In the genomic region with DNA sequence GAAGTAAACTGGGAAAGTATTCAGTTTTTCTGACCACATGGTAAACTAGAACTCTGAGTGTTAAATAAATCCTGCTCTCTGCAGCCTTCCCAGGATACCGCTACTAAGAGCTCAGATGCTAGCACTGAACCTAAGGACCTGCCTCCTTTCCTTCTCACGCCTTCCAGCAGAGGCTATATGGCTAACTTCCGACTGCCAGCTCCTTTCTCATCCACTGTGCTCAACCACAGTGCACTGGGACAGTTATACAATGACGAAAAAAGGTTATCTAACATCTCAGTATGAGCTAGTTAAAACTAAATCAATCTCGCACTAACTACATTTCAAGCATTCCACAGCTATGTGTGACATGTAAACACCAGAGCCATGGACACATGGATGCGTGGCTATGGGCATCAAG, we compare ENCODE assay signal across 36 mouse cellular contexts.
"Had no signal": no experiment of that assay in that cellular context is flagged by ENCODE, and none has a peak within 500 bp of the region (broad histone marks: within the 10 kb centered on the region; RNA-seq: fewer than 3 reads in every experiment).

No protein-coding gene starts in this region.

- H3K27ac ChIP-seq: heart, adult 2 months; heart, embryonic 10.5 days; heart, embryonic 13.5 days; heart, embryonic 15.5 days; hindbrain, embryonic 10.5 days; hindbrain, embryonic 12.5 days; hindbrain, embryonic 13.5 days; hindbrain, embryonic 14.5 days; hindbrain, embryonic 15.5 days; hindbrain, postnatal 0 days; intestine, embryonic 15.5 days; kidney, embryonic 15.5 days; kidney, postnatal 0 days; layer of hippocampus, adult 2 months had no signal

- ATAC-seq: hindbrain, embryonic 16.5 days; hindbrain, postnatal 0 days; inflammation-experienced regulatory T-cells, adult 6 months; intestine, embryonic 15.5 days; intestine, embryonic 16.5 days; intestine, postnatal 0 days had no signal

- DNase-seq: heart, adult 18-20 months; heart, adult 2 months; heart, postnatal 10 days; heart, postnatal 14 days; heart, postnatal 36 days; heart, postnatal 4 days; kidney, adult 11 months; kidney, adult 18-20 months; kidney, adult 2 months; kidney, adult 8-10 months; kidney, adult 9 months; kidney, postnatal 10 days; kidney, postnatal 14 days; kidney, postnatal 25 days; kidney, postnatal 36 days; kidney, postnatal 4 days; layer of hippocampus, adult 9-11 months had no signal

- H3K4me3 ChIP-seq: heart, adult 2 months; heart, embryonic 10.5 days; heart, embryonic 12.5 days; heart, embryonic 13.5 days; heart, embryonic 15.5 days; hindbrain, embryonic 10.5 days; hindbrain, embryonic 12.5 days; hindbrain, embryonic 13.5 days; hindbrain, embryonic 15.5 days; intestine, embryonic 15.5 days; kidney, embryonic 15.5 days; layer of hippocampus, adult 2 months had no signal

- H3K9me3 ChIP-seq: heart, embryonic 10.5 days; heart, embryonic 12.5 days; heart, embryonic 13.5 days; heart, embryonic 15.5 days; hindbrain, embryonic 10.5 days; hindbrain, embryonic 12.5 days; hindbrain, embryonic 13.5 days; hindbrain, embryonic 15.5 days; intestine, embryonic 15.5 days; kidney, embryonic 15.5 days had no signal

- H3K36me3 ChIP-seq: heart, embryonic 10.5 days; heart, embryonic 12.5 days; heart, embryonic 13.5 days; heart, embryonic 15.5 days; hindbrain, embryonic 10.5 days; hindbrain, embryonic 12.5 days; hindbrain, embryonic 13.5 days; hindbrain, embryonic 15.5 days; intestine, embryonic 15.5 days; kidney, embryonic 15.5 days had no signal

- H3K27me3 ChIP-seq: heart, embryonic 12.5 days; heart, embryonic 13.5 days; heart, embryonic 15.5 days; hindbrain, embryonic 12.5 days; hindbrain, embryonic 15.5 days; intestine, embryonic 15.5 days; kidney, embryonic 15.5 days had no signal

- H3K9ac ChIP-seq: heart, embryonic 12.5 days; heart, embryonic 13.5 days; heart, embryonic 15.5 days; hindbrain, embryonic 12.5 days; hindbrain, embryonic 13.5 days; hindbrain, embryonic 14.5 days; hindbrain, embryonic 15.5 days; intestine, embryonic 15.5 days; kidney, embryonic 15.5 days had no signal

- H3K4me2 ChIP-seq: heart, embryonic 11.5 days; heart, embryonic 12.5 days; heart, embryonic 13.5 days; heart, embryonic 15.5 days; hindbrain, embryonic 12.5 days; hindbrain, embryonic 13.5 days; hindbrain, embryonic 14.5 days; hindbrain, embryonic 15.5 days; intestine, embryonic 15.5 days; kidney, embryonic 15.5 days had no signal
